Mouse (Mus musculus) heart, adult 2 months (tissue): ENCODE results near the gene Selenof. TPM values are rescaled to one million over a fixed set of nuclear protein-coding genes. Genes with fewer than 3 reads are reported as not detected.

ENCODE experiments used
- DNase-seq, 2 experiments: peaks; one replicate each; pipeline ENCODE4 v3.0.0; 2021
- H3K27ac ChIP-seq: fragments of 200-600 bp; 2 replicates; pipeline ENCODE4 v1.8.1; 2022
- H3K27me3 ChIP-seq: fragments of 200-500 bp; 2 replicates; pipeline ENCODE4 v1.6.1; 2012; ENCODE audit warnings: mild to moderate bottlenecking, low read length, inconsistent platforms, mixed read lengths; ENCODE audit not compliant: control insufficient read depth, insufficient read depth
- H3K36me3 ChIP-seq: fragments of 200-500 bp; 2 replicates; pipeline ENCODE4 v1.6.1; 2012; ENCODE audit warnings: low read length, inconsistent platforms; ENCODE audit not compliant: control insufficient read depth, insufficient read depth
- H3K4me1 ChIP-seq: fragments of 200-500 bp; 2 replicates; pipeline ENCODE4 v1.6.1; 2011; ENCODE audit warnings: low read length; ENCODE audit not compliant: control insufficient read depth, insufficient read depth
- H3K4me3 ChIP-seq: fragments of 200-600 bp; 2 replicates; pipeline ENCODE4 v1.8.1; 2022
- H3K79me2 ChIP-seq: fragments of 200-500 bp; replicated peaks from 2 replicates; pipeline ENCODE4 v1.6.1; 2012; ENCODE audit warnings: mild to moderate bottlenecking, inconsistent platforms, low read length, moderate library complexity, mixed read lengths; ENCODE audit not compliant: control insufficient read depth, insufficient read depth
- H3K9ac ChIP-seq: fragments of 200-500 bp; 2 replicates; pipeline ENCODE4 v1.6.1; 2012; ENCODE audit warnings: low read depth, mild to moderate bottlenecking, control low read depth, inconsistent platforms, low read length, mixed read lengths
- CTCF ChIP-seq: fragments of 200-600 bp; IDR thresholded peaks from 2 replicates; pipeline ENCODE4 v1.8.1; 2022; ENCODE audit warnings: antibody characterized with exemption, mild to moderate bottlenecking, moderate library complexity
- EP300 ChIP-seq: fragments of 200-500 bp; IDR thresholded peaks from 2 replicates; pipeline ENCODE4 v1.6.1; 2011; ENCODE audit warnings: low read depth, low read length, control low read depth; ENCODE audit not compliant: insufficient read depth
- POLR2A ChIP-seq: fragments of 200-500 bp; IDR thresholded peaks from 2 replicates; pipeline ENCODE4 v1.6.1; 2011; ENCODE audit warnings: mild to moderate bottlenecking, low read depth, low read length, control low read depth; ENCODE audit not compliant: insufficient read depth
- WGBS: fragments of 180-500 bp; shearing (Covaris S2); methylation state at CpG from one replicate; pipeline ENCODE4 v1.1.7; 2018; 5-methylcytosine and 5-hydroxymethylcytosine counted together
- intact Hi-C: fragments of 180-260 bp; cut with DNase I; formaldehyde crosslinking; loops from one replicate; pipeline ENCODE4 v1.15.1; 2025
- polyA plus RNA-seq: library from polyadenylated mRNA; depleted of rRNA; stranded (reverse); fragments of >200 nt; gene quantifications from 2 replicates; pipeline ENCODE4 v1.2.3, GENCODE M21; 2012
- total RNA-seq, 2 experiments: library from RNA; stranded (reverse); gene quantifications; 2 replicates each; pipeline ENCODE4 v1.2.3; 2021

Gene Selenof
- total and polyA plus RNA-seq, 3 experiments, result 97.2 to 136 (median 127) TPM

- no peaks in the 10 kb centered on the region for H3K27me3 ChIP-seq
- H3K79me2 ChIP-seq, result peaks cover 6% of the 10 kb centered on the region
- no peak overlapping the region; the same call in 1 of the 2 replicates for H3K27ac ChIP-seq
- no peak for TF ChIP-seq CTCF
- H3K9ac ChIP-seq, result no peak overlapping the region
- peaks cover 13% of the 10 kb centered on the region for H3K4me1 ChIP-seq
- intact Hi-C loops, result loop anchor here (5.0 kb wide), 1 partner anchor 32 kb away; no protein-coding TSS in a partner anchor
- no peak for DNase-seq
- peaks cover 28% of the 10 kb centered on the region for H3K36me3 ChIP-seq
- 57% methylated on average over 6 of the region's 6 CpGs for WGBS
- H3K4me3 ChIP-seq, result no peak overlapping the region
These were observed 14.9 kb downstream of the Selenof start for GRCm38 (mm10) chr3:144584789-144585553.

DNA sequence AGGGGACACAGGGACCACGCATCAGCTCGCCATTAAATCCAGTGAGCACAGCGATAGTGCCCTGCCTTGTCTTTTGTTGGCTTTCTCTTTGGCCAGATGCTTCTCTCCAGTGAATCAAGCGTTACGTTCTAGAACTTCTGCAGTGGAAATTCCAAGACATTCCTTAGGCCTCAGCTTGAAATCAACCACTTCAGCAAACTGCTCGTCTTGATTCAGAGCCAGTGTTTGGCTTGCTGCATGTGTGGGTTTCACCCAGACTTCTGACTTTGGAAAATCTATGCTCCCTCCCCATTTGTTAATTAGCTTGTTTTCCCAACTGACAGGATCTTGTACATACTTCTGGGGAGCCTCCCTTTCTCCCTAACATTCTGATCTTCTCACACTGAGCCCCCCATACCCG lies 16.6 kb downstream of the Selenof start:
- Histone ChIP-seq H3K27me3 (no peaks in the 10 kb centered on the region), H3K36me3 (peaks cover 29% of the 10 kb centered on the region), H3K4me3 (no peak overlapping the region), H3K4me1 (peaks cover 8% of the 10 kb centered on the region), H3K79me2 (peaks cover 6% of the 10 kb centered on the region), H3K27ac (no peak overlapping the region; the same call in 1 of the 2 replicates), H3K9ac (no peak overlapping the region)
- intact Hi-C loops, result loop anchor here (2.0 kb wide), 1 partner anchor 16 kb away; the partner anchor contains the start of genes Hs2st1 and Selenof
- 71% methylated on average over 7 of the region's 7 CpGs for WGBS
- no peak for TF ChIP-seq POLR2A
- no peak for TF ChIP-seq CTCF
- TF ChIP-seq EP300, result no peak
- peak; percentile 21 to 26 for DNase-seq

GRCm38 (mm10) chr3:144589189-144589890 lies 19.2 kb downstream of the Selenof start:
- Histone ChIP-seq H3K79me2 (peaks cover 4% of the 10 kb centered on the region; the same call in 1 of the 2 replicates), H3K27me3 (no peaks in the 10 kb centered on the region), H3K9ac (no peak overlapping the region), H3K27ac (no peak overlapping the region), H3K4me3 (no peak overlapping the region), H3K36me3 (peaks cover 23% of the 10 kb centered on the region), H3K4me1 (peaks cover 8% of the 10 kb centered on the region)
- DNase-seq, result no peak
- WGBS, result 86% methylated on average over 8 of the region's 8 CpGs
- intact Hi-C loops, result no loop called here
- no peak for TF ChIP-seq EP300
- no peak for TF ChIP-seq POLR2A

DNA sequence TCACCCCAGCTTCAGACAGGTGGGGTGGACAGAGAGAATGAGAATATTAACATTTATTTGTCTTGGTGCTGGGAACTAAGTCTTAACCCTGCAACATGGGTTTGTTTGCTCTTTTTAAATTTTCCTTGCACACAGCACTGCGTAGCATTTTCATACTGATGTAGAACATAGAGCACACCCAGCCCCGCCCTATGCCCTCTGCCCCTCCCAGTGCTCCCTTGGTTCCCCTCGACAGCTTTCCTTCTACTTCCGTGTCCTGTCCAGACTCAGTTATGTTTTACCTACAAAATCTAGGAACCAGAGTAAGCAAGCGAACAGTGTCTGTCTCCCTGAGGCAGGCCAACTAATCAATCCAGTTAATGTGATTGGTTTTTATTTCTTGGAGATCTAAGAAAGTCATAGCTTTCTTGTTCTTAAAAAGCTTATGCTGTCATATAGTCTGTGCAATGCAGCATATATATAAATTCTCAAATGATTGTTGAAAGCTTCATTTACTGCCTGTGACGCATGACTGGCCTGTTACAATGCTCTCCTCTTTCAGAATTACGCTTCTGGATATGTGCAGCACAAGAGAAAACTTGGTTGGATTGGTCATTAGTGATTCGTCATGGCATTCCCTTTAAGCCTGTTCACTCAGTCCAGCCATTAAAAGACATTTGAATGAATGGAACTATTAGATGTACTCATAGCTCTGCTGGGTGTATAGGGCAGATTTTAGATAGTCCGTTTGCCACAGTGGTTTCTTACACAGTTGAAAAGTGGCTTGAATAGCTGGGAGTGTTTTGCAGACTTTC lies 23.1 kb downstream of the Selenof start:
- H3K9ac ChIP-seq, result no peak overlapping the region
- H3K27ac ChIP-seq, result no peak overlapping the region
- no peak for DNase-seq
- 0 out of 2 replicates have a peak, but pooled peaks cover 4% of the 10 kb centered on the region for H3K79me2 ChIP-seq
- TF ChIP-seq CTCF (no peak), EP300 (no peak), POLR2A (no peak)
- no peaks in the 10 kb centered on the region; the same call in none of the 2 replicates for H3K4me1 ChIP-seq
- H3K4me3 ChIP-seq, result no peak overlapping the region
- no peaks in the 10 kb centered on the region for H3K27me3 ChIP-seq
- 86% methylated on average over 9 of the region's 9 CpGs for WGBS
- intact Hi-C loops, result no loop called here
- peaks cover 10% of the 10 kb centered on the region for H3K36me3 ChIP-seq

GRCm38 (mm10) chr3:144597121-144597520 lies 27.0 kb downstream of the Selenof start:
- Histone ChIP-seq H3K9ac (no peak overlapping the region), H3K4me3 (no peak overlapping the region), H3K27me3 (no peaks in the 10 kb centered on the region), H3K36me3 (peaks cover 3% of the 10 kb centered on the region), H3K79me2 (no peaks in the 10 kb centered on the region), H3K4me1 (no peaks in the 10 kb centered on the region; the same call in none of the 2 replicates), H3K27ac (no peak overlapping the region)
- TF ChIP-seq EP300 (no peak), CTCF (no peak), POLR2A (no peak)
- intact Hi-C loops, result no loop called here
- DNase-seq, result no peak
- WGBS, result 86% methylated on average over 4 of the region's 4 CpGs
